Mouse (Mus musculus) olfactory bulb, adult 2 months (tissue): Measurements from ENCODE around the gene Trnt1.

Source experiments
- CTCF ChIP-seq: fragments of 200-500 bp; IDR thresholded peaks from 2 replicates; pipeline ENCODE4 v1.5.1; 2012; ENCODE audit warnings: low read depth, mild to moderate bottlenecking, low read length, moderate library complexity; ENCODE audit not compliant: insufficient read depth
- POLR2A ChIP-seq: fragments of 200-500 bp; IDR thresholded peaks from 2 replicates; pipeline ENCODE4 v1.6.1; 2012; ENCODE audit warnings: mild to moderate bottlenecking, low read depth, low read length, moderate library complexity; ENCODE audit not compliant: insufficient read depth

DNA sequence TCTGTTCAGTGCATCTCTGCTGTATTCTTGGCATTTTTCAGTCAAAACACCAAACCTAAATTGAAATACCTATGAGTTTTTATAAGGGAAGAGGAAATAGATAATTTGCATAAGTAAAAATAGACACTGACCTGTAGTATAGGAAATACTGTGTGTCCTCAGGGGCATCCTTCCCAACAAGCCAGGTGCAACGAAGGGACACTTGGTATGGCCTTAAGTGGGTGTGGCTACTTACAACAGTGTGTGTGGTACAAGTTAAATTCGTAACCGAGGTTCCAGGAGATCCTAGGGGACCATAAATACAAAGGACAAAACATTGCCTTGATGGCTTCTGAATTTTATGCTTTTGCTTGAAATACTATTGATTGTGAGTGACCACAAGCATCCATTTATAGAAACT, 30.7 kb upstream of the Trnt1 start:
- TF ChIP-seq CTCF (no peak), POLR2A (no peak)
